Mouse (Mus musculus): ENCODE data around the gene Jun.

Gene Jun

DNA sequence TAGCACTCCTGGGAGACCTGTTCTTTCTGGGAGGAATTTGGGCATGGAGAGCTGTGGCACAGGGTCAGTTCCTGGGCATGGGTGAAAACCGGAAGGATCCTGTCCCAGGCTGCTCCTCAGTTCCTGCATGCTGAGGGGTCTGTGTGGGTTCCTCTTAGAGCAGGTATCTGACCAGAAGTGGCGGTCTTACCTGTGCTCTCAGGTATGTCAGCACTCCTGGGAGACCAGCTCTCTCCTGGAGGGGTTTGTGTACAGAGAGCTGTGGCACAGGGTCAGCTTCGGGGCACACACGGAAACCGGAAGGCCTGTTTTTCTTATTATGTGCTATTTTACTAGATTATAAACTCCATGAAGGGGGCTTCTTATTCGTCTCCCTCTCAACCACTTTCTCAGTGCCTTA lies 7.3 kb downstream of the Jun start:
- in situ Hi-C loops (cut with MboI; ENCODE audit: low sequenced_read_pairs): no loop called here

DNA sequence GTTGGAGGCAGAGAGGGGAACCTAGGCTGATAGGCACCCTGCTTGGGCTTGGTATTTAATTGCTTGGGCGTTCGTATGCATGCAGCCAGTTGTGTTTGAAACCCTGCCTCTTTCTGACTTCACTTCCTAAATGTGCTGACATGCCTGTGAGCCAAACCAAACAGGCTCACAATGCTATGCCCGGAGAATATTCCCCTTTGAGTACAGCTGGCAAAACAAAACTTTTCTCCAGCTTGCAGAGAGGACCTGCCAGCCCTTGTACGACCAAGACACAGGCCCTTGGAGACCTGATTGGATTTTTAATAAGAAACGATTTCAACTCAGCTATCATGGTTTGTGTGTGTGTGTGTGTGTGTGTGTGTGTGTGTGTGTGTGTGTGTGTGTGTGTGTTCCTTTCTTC lies 14.0 kb downstream of the Jun start:
- in situ Hi-C loops (cut with MboI; ENCODE audit: low sequenced_read_pairs): no loop called here

DNA sequence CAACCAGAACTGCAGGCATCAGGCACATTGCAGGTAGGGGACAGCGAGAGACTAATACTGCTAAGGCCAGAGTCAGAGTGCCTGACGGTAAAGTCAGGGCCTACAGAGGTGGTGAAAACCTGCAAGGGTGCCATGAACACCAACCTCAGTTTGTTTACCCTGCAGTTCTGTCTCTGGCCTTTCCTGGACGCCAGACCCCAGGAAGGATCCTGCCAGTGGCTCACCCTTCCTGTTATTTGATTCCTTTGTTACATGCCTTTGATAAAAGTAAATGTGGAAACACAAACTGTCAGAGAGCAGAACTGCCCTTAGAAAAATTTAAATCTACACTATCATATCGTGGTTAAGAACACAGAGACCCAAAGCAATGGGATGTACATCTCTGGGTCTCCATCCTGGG lies 20.9 kb downstream of the Jun start:
- in situ Hi-C loops (cut with MboI; ENCODE audit: low sequenced_read_pairs): no loop called here

DNA sequence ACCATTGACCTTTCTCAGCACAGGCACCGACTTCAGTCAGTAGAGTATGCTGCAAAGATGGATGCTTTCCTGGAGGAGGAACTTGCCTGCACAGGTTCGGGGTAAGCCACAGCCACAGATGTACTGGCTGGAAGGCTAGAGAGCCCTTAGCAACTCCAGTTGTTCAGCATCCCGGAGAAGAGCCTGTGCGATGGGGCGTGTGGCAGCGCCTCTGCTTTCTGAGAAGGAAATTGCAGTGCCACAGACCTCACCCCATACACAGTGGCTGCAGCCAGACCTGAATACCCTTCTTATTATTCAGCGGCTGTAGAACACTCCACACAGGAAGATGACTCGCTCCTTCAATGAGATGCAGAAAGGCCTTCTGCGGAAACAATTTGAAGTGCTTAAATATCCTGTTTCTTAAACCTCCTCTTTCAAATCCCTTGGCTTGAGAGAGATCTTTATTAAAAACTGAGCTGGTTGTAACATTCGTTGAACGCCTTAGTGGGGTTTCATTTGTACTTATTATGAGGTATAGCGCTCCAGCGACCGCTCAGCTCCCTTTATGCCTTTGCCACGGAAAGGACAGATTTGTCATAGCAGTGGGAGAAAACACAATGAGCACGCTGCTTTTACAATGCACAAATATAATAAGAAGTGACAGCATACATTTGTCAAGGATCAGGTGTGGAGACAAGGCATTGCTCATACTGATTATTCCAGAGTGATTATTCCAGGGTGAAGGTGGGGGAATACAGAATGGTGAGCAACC lies 26.0 kb downstream of the Jun start:
- in situ Hi-C loops (cut with MboI; ENCODE audit: low sequenced_read_pairs): no loop called here

DNA sequence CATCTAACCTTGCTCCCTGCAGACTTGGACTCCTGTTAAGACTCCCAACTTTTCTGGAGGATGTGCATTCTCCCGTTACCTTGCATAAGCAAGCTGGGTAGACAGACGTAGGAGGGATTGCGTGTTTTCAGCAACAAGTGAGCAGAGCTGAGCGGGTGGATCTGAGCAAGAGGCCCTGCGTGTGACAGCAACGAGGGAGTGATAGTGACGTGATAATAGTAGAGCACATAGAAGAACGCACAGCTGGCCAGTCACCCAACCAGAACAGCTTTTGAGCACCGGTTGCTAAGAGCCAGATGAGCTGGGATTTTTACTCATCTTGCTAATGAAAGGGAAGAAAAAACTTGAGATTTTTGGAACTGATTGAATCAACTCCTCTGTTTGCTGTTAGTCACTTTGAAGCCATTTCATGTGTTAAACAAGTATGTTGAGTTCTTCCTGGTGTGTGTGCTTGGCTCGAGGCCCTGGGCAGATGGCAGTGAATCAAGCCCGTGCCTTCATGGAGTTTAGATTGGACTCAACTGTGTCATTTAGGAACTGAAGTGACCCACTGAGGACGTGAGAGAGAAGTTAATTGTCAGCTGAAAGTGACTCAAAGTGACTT lies 28.6 kb downstream of the Jun start:
- in situ Hi-C loops (cut with MboI; ENCODE audit: low sequenced_read_pairs): no loop called here

DNA sequence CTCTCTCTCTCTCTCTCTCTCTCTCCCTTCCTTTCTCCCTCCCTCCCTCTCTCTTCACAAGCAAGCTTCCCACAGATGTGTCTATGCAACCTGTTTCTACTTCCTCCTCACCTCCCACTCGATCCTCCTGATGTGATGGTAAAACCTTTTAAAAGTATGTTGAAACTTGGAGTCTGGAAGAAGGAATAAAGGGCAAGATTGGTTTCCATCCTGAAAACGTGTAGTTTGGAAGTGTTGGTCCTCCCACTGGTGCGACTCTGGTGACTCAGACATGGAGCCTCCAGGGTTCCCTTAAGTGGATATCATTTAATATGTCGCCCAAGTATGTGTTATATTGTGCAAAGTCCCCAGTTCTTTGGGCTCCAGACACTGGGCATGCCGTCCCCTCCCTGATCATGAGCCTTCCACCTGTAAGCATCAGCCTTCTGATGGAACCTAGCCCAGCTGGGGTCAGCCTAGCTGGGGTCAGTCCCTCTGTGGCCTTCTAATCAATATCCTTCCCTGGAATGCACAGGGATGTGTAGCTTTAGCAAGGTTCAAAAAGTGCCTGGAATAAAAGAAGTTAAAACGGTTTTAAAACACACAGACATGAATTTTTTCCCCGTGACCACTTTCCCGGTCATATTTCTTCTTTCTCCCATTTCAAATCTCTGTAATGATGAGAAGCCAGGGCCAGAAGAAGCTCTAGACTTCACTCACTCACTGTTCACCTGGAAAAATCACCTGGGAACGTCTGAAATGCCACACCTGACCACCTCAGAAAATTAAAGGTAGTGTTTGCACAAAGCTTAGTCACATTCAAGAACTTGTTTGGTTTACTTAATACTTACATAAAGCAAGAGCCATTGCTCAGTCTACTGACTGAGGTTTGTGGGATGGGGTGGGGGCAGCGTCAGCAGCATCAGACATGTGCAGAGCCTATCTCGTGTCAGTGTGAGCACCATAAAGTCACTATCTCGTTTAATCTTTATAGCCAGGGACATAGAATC lies 30.1 kb downstream of the Jun start:
- in situ Hi-C loops (cut with MboI; ENCODE audit: low sequenced_read_pairs): no loop called here

DNA sequence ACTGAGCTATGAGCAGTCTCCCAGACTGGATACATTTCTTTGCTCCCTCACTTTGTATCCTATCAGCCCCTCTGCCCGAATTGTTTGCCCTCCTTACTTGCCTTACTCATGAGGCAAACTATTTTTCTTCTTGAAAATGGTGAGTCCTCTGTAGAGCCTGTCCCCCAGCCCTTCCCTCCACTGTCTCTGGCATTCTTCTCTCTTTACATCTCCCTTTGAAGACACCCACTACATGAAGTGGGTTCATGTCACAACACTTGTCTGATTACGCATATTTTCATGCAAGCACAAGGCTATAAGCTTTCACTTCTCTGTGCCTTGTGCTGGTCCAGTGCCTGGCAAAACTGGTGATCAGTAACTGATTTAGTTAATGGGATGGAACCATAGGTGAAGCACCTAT lies 31.8 kb downstream of the Jun start:
- in situ Hi-C loops (cut with MboI; ENCODE audit: low sequenced_read_pairs): no loop called here

DNA sequence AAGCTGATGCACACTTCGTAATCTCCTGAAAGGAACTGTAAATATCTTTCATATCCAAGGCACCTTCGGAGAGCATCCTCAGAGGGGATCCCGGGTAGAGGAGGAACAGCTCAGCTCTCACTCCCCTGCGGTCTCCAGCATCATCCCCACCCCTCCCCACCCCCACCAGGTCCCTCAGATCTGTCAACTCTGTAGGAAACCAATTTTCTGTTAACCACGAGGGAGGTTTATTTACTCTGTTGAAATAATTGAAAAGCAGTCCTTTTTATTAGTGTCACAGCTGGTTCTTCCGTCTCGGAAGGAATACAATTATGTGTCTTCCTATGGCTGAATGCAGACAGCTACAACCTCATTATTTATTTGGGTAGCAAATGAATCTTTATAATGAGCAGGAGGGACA lies 33.8 kb downstream of the Jun start:
- in situ Hi-C loops (cut with MboI; ENCODE audit: low sequenced_read_pairs): no loop called here

DNA sequence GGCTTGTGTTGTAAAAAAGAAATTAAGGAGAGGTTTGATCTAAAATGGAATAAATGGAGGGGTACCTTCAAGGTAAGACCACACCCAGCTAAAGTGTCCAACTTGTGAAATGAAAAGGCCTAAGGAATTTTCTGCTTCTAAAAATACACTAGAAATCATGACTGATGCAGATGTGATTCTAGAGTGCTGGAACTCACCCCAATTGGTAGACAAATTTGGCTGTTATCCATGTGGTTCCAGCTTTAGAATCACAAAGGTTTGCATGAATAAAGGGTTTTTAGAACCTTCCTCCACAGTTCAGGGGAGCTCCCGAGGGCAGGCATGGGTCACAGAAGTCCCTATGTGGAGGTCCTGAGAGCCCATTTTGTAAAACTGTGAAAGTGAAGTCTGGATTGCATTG lies 39.3 kb downstream of the Jun start:
- in situ Hi-C loops (cut with MboI; ENCODE audit: low sequenced_read_pairs): no loop called here

DNA sequence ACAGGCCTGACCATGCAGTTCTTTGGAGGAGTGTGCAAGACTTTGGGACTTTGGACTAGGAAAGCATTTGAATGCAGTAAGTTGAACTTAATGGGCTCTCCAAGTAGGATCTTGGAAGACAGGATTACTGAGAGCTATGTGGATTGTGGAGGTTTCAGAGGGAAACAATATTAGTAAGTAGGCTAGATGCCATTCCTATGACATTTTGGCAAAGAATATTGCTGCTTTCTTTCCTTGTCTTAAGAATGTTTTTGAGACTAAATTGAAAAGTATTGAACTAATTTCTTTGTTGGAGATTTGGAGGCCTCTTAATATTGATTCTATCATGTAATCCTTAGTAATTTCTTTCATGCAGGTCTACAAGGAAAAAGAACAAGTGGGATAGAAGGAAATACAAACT lies 39.8 kb downstream of the Jun start:
- in situ Hi-C loops (cut with MboI; ENCODE audit: low sequenced_read_pairs): no loop called here

DNA sequence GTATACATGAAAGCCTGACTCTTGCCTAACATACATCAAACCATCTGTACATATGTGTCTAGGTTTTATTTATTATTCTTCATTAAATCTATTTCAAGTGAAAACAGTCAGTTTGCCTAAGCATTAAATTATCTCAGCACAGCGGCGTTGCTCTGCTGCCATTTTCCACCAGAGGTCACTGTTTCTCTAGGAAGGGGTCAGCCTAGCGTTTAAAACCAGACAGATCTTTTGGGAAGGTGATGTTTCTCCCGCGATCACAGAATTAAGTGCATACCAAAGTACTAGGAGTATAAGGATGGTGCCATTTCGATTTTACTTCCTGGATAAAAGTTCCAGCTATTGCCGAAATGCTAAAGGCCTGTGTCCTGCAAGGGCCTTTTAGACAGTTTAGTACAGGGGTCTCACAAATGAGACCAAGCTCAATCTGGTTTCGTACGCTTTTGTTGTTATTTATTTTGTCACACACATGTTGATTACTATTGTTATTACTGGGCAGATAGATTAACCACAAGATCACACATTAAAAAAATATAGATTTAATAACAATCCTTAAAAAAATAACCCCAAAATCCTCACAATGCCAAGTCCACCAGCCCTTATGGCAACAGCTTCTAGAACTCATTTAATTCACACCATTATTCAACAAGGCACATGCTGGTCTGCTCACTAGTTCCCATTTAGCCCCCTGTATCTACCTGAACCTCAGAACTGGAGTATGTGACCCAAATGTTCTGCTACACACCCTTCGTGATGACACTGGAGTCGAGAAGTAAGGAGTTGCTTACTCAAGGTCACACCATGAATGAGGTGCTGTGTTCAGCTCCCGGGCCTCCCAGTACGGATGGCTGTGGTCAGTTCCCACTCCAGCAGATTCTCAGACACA lies 43.6 kb downstream of the Jun start:
- in situ Hi-C loops (cut with MboI; ENCODE audit: low sequenced_read_pairs): loop anchor here (5.0 kb wide), 1 partner anchor 859 kb away; no protein-coding TSS in a partner anchor

DNA sequence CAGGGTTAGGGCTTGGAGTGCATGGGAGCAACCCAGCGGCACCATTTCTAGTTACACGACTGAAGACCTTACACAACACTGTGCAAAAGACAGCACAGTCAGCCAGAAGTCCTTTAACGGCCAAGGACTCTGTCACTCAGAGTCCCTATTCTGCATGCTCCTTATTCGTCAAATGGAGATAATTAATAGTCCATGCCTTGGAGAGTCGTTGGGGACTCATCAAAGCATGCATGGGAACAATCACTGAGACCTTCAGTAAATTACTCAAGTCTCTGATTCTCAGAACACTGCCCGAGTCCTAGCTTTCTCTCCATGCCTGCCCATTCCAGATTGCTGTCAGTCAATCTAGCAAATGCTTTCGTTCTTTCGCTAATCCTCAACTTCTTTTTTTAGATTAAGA lies 44.3 kb downstream of the Jun start:
- in situ Hi-C loops (cut with MboI; ENCODE audit: low sequenced_read_pairs): loop anchor here (5.0 kb wide), 1 partner anchor 860 kb away; no protein-coding TSS in a partner anchor

DNA sequence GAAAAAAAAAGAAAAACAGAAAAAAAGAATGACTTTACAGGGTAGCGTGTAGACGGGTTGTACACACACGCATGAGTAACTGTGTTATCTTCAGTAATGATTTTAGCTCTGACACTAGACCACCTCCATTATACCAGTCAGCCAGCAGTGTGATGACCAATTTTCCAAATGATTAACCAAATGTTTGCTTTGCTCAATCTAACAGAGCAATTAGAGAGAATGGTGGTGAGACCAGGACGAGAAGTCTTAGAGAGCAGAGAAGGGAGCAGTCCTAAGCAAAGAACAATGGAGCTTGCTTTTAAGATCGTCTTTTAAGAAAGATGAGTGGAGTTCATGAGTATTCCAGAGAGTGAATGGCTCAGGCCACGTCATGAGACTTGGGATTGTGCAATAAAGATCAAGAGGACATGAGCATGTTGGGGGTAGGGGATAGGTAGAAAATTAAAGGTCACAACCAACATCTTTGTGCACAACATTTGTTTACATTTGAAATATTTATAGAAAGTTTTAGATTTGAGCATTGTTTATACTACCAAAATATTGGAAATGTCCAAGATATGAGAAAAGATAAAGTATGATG lies 46.7 kb downstream of the Jun start:
- in situ Hi-C loops (cut with MboI; ENCODE audit: low sequenced_read_pairs): loop anchor here (5.0 kb wide), 1 partner anchor 862 kb away; no protein-coding TSS in a partner anchor

DNA sequence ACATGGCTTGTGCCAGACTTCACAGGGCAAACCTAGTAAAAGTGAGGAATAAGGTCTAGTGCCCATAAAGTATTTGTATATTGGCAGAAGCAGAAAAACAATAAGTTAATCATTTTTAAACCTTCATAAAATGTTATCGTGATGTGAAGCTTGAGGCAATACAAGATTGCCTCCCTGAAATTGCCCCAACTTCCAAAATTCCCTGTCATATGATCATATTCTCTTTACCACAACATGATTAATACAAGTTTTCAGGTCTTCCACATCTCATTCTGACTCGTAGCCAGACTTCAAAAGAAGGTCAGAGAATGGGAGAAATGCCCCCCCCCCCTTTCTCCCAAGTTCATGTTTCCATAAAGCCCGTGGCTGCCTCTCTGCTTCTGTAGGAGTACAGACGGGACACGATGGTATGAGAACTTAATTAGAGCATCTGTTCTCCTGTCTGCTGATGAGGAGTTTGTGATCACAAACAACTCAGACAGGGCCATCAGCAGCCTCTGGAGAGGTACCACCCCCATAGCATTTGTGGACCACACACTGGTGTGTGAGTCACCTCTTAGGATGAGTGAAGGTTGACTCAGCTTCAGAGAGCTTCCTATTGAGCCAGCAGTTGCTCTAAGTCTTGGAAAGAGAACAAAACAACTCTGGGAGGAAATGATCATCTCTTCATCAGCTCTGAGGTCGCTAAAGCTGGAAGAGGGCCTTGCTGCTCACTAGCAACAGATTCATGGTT lies 50.8 kb downstream of the Jun start:
- in situ Hi-C loops (cut with MboI; ENCODE audit: low sequenced_read_pairs): no loop called here

DNA sequence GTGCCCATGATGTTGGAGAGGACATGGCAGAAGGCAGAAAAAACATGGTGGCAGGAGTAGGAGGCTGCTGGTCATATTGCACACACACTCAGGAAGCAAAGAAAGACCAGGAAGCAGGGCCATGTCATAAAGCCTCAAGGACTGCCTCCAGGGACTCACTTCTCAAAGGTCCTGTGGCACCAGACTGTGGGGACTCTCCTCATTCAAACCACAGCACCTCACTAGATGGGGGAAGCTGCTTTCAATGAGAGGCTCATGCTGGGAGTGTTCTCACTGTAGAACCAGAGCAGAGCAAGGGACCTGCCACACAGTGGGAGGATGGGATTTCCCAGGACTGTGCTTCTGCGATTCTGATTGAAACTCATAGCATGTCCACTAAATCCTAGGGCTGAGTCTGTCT lies 51.9 kb downstream of the Jun start:
- in situ Hi-C loops (cut with MboI; ENCODE audit: low sequenced_read_pairs): no loop called here

DNA sequence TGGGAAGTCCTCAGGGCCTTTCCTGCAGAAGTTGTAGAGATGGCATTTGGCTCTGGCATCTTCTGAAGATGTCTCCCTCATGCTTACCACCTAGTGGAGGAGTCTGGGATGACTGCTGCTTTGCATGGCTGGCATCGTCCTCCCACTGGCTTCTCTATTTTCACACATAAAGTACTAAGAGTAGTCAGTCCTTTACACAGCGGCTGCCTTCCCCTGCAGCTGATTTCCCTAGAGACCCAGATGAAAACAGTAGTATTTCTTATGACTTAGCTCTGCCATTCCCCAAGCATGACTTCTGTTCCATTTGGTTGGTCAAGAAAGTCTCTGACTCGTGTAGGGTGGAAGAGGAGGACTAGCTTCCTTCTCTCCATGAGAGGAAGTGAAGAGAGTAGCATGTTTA lies 52.8 kb downstream of the Jun start:
- in situ Hi-C loops (cut with MboI; ENCODE audit: low sequenced_read_pairs): no loop called here
